Mouse (Mus musculus): ENCODE measurements around the gene Rgsl1. TPM values are rescaled to one million over a fixed set of nuclear protein-coding genes. Genes with fewer than 3 reads are reported as not detected.

Rgsl1 gene
- polyA plus RNA-seq, 1 experiment from 2014 or later, result 4.4 TPM

DNA sequence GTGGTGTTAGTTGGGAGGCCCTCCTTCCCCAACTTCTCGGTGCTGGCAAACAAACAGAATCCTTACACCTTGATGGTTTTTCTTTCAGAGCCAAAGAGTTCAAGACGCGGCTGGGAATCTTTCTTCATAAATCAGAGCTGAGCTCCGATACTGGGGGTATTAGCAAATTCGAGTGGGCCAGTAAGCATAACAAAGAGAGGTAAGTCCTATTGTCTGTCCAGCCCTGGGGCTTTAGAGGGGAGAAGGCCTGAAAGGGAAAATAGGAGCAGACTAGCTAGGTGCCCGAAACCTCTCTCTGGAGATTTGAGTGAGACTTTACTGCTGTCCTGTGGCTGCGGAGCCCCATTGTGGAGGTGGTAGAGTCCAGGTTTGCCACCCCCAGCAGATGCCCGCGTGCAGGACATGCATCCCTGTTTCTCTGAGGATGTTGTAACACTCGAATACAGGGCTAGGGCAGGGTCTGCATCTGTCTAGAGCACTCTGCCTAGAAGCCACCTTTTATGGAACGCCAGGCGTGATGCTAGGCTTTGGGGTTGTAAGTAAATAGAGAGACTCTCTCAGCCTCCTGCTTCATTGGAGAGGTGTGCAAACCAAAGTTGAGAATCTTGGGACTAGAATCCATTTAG lies 103.1 kb downstream of the Rgsl1 start:
- WGBS (ENCODE audit: missing documents), result 63% methylated on average over 12 of the region's 12 CpGs
- H3K4me3 ChIP-seq (ENCODE audit: inconsistent target), result no peak overlapping the region
- no peaks in the 10 kb centered on the region for H3K36me3 ChIP-seq (ENCODE audit: inconsistent target)
- H3K27ac ChIP-seq, result no peak overlapping the region
- no peaks in the 10 kb centered on the region for H3K79me2 ChIP-seq (ENCODE audit: inconsistent target)

DNA sequence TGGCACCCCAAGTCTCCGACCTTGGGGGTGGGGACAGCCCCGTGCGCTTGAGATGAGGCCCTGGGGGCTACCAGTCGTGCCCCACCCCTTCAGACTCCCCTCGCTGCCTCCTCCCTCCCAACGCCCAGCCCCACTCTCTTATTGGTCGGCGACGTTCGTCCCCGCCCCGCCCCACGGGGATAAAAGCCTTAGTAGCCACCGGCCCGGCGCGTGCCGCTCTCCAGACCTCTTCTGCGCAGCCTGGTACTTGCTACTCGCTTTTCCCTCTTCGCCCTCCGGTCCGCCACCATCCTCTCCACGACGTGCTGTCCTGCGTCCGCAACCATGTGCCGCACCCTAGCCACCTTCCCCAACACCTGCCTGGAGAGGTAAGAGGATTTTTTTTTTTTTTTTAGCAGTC lies 103.8 kb downstream of the Rgsl1 start, which contains the start of gene Rgs16:
Gene Rgs16, plus strand, starts transcription at position 205 of the 400 bp plus-strand sequence.
- under 1% methylated on average over 27 of the region's 28 CpGs for WGBS (ENCODE audit: missing documents)
- no peak within 1 kb of the TSS for H3K27ac ChIP-seq
- no peaks in the 10 kb centered on the region for H3K79me2 ChIP-seq (ENCODE audit: inconsistent target)

DNA sequence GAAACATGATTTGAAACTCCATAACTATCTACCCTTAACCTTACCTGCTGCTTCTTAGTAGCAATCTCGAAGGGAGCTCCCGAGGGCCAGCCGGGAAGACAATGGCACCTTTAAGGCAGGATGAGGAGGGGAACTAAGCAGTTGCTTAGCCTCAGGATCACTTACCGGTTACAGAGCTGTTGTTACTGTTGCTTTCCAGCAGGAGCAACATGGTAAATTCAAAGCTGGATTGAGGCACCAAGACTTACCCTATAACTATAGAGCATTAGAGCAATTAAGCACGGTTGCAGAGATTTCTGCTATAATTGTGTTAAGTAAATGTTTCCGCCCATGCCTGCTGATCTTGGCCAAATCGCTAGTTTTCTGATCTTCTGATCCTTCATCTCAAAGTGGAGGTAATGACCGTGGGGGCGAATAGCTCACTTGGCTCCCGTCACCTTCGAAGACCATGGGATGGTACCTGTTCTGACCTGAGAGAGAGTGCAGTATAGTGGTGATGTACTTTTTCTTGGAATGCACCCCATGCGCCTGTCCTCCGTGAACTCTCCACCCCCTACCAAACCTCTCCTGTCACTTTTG lies 104.4 kb downstream of the Rgsl1 start:
- H3K79me2 ChIP-seq (ENCODE audit: inconsistent target), result no peaks in the 10 kb centered on the region
- H3K36me3 ChIP-seq (ENCODE audit: inconsistent target), result no peaks in the 10 kb centered on the region
- H3K4me3 ChIP-seq (ENCODE audit: inconsistent target), result no peak overlapping the region
- 21% methylated on average over 12 of the region's 13 CpGs for WGBS (ENCODE audit: missing documents)
- no peak overlapping the region for H3K27ac ChIP-seq

More for the DNA sequence above, 103.8 kb downstream of the Rgsl1 start, which contains the start of gene Rgs16:
- Histone ChIP-seq H3K36me3 (ENCODE audit: inconsistent target) (no peaks in the 10 kb centered on the region), H3K4me3 (ENCODE audit: inconsistent target) (no peak within 1 kb of the TSS)

DNA sequence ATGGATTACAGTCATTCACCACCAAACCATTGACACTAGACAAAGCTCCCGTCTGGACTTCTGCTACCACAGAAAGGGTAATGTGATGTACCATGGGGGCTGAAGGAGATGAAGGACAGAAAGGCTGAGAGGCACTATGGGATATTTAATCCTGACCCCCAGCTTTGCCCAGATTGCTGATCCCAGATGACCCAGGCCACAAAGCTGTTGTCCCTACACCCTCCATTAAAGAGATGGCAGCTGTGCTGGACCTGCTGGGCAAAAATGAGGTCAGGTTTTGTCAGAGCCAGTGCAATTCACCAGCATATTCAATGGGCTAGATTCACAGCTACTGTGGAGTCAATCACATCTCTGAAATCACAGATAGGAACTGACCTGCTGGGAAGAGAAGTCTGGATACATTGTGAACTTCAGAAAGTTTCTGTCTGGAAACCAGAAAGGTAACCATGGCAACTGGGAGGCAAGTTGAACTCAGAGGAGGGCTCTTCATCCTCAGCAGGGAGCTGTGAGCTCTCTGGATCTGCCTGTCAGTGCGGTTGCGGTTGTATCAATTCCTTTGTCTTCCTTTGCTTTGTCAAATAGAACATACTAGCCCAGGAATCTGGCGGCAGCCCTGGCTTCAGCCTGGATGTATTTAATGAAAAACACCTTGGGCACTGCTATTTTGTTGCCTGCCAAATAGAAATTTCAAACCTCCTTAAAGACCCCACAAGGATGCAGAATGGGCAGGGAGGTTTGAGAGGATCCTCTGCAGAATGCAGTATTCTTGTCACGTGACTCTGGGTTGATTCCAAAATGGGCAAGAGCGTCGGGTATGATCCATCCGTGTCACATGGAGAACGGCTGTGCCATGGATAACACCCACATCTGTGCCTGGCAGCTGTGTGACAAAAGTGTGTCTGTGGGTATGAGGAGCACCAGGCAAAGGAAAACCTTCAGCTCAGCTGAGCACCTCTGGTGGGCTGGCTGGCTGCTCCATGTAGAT lies 106.5 kb downstream of the Rgsl1 start:
- Histone ChIP-seq H3K36me3 (ENCODE audit: inconsistent target) (no peaks in the 10 kb centered on the region), H3K79me2 (ENCODE audit: inconsistent target) (no peaks in the 10 kb centered on the region), H3K27ac (no peak overlapping the region), H3K4me3 (ENCODE audit: inconsistent target) (no peak overlapping the region)
- 63% methylated on average over 9 of the region's 9 CpGs for WGBS (ENCODE audit: missing documents)

DNA sequence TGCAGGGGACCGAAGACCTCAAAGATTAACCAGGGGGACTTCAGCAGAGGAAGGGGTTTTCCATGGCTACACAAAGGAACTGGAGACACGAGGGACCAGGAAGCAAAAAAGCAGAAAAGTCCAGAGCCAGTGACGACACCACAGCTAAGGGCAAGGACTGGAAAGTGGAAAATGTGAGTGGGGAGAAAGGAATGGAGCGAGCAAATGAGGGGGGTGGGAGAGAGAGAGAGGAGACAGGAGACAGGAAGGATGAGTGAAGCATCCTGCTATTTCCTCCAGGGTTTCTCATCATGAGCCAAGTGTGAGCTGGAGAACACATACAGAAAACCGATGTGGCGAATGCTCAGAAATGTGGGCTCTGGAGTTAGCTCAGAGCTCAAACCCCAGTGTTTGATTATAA lies 107.8 kb downstream of the Rgsl1 start:
- H3K27ac ChIP-seq, result no peak overlapping the region
- no peak overlapping the region for H3K4me3 ChIP-seq (ENCODE audit: inconsistent target)
- 72% methylated on average over 6 of the region's 6 CpGs for WGBS (ENCODE audit: missing documents)
- H3K36me3 ChIP-seq (ENCODE audit: inconsistent target), result no peaks in the 10 kb centered on the region
- no peaks in the 10 kb centered on the region for H3K79me2 ChIP-seq (ENCODE audit: inconsistent target)

DNA sequence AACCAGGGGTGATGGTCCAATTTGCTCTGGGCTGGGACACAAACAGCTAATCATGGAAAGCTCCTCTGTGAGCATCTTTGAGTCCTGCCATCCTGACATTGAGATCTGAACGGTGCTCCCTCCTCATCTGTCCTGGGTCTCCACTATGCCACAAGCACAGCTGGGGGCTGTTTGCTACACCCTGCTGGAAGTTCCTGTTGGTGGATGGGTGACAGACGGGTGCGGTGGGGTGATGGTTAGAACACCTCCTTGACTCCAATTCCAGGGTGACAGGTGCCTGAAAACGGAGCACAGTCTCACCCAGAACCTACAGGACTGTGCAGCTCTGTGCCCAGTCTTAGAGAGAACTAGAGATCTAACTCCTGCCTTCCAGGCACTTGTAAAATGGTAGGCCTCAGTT lies 109.1 kb downstream of the Rgsl1 start:
- Histone ChIP-seq H3K27ac (no peak overlapping the region), H3K36me3 (ENCODE audit: inconsistent target) (no peaks in the 10 kb centered on the region), H3K79me2 (ENCODE audit: inconsistent target) (no peaks in the 10 kb centered on the region), H3K4me3 (ENCODE audit: inconsistent target) (no peak overlapping the region)
- WGBS (ENCODE audit: missing documents), result 70% methylated on average over 4 of the region's 4 CpGs

DNA sequence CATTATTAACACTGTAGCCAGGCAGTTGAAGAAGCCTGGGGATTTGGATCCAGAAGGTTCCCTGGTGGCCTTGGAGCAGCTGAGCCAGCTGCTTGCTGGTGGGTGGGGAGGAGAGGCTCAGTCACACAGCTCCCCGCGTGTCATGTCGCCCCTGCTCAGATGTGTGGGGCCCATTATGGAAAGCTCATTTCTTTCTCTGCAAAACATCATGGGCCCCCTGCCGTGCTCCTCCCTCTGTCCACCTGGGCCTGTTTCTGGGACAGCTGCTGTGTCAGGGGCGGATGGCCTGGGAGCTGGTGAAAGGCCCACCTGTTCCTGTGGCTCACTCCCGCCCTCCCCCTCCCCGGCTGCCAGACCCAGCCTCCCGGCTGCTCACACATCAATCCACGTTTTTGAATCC lies 110.8 kb downstream of the Rgsl1 start:
- Histone ChIP-seq H3K27ac (no peak overlapping the region), H3K36me3 (ENCODE audit: inconsistent target) (no peaks in the 10 kb centered on the region), H3K79me2 (ENCODE audit: inconsistent target) (no peaks in the 10 kb centered on the region), H3K4me3 (ENCODE audit: inconsistent target) (no peak overlapping the region)
- 99% methylated on average over 8 of the region's 9 CpGs for WGBS (ENCODE audit: missing documents)

DNA sequence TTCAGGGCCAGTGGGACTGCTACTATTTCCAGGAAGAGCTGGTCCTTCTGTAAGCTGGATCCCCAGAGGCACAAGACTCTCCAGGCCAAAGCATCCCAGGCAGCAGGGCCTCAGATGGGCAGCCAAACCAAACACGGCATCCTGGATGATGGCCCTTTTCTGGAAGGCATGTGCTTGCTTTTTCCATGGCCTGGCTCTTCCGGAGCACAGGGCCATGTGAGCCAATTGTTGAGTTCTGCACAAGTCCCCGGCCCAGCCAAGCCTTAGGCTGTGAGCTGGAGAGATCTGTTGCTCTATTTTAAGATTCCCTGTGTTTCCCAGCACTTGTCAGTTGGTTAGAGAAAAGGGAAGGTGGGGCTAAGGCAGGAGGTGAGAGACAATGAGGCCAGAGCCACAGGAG lies 113.3 kb downstream of the Rgsl1 start:
- no peak overlapping the region for H3K4me3 ChIP-seq (ENCODE audit: inconsistent target)
- H3K27ac ChIP-seq, result no peak overlapping the region
- no peaks in the 10 kb centered on the region for H3K79me2 ChIP-seq (ENCODE audit: inconsistent target)
- no peaks in the 10 kb centered on the region for H3K36me3 ChIP-seq (ENCODE audit: inconsistent target)
- WGBS (ENCODE audit: missing documents), result 89% methylated on average over 3 of the region's 3 CpGs

DNA sequence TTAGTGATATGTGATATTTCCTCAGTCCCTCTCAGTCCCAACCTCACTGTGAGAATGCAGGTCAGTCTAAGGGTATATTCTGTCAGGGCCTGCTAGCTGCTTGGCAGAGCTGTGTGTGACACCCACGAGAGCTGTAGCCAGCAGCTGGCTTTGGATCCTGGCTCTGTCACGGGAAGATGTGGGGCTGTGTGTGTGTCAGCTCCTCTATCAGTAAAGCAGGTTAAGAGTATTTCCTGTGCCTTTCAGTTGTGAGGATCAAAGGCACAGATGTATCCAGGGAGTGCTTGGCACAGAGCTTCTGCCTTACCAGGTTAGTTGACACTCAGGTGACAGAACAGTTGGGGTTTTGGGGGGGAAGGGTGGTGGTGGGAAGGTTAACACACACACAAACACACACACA lies 114.1 kb downstream of the Rgsl1 start:
- Histone ChIP-seq H3K27ac (no peak overlapping the region), H3K79me2 (ENCODE audit: inconsistent target) (no peaks in the 10 kb centered on the region), H3K36me3 (ENCODE audit: inconsistent target) (no peaks in the 10 kb centered on the region), H3K4me3 (ENCODE audit: inconsistent target) (no peak overlapping the region)
- WGBS (ENCODE audit: missing documents), result 76% methylated on average over 2 of the region's 2 CpGs

Other genes with a start within 250 kb of the Rgsl1 start
- gene Rgs8, start 191.1 kb downstream of the Rgsl1 start, polyA plus RNA-seq (2018), result not detected in 3 replicates
- 0.11 to 1.2 TPM (median 0.14 TPM) in 3 replicates for gene Rgs16, start 103.8 kb downstream of the Rgsl1 start, polyA plus RNA-seq (2018)
- gene Rnasel, start 94.7 kb downstream of the Rgsl1 start, polyA plus RNA-seq (2018), result 147 to 181 TPM (median 163 TPM) in 3 replicates
- not detected in 3 replicates for gene Teddm1b, start 30.2 kb upstream of the Rgsl1 start, polyA plus RNA-seq (2018)
- not detected in 3 replicates for gene Teddm1a, start 47.6 kb upstream of the Rgsl1 start, polyA plus RNA-seq (2018)
- gene Glul, start 55.8 kb upstream of the Rgsl1 start, polyA plus RNA-seq (2018), result 160 to 381 TPM (median 220 TPM) in 3 replicates
- gene Teddm2, start 56.1 kb upstream of the Rgsl1 start, polyA plus RNA-seq (2018), result 0.06 to 0.15 TPM (median 0.07 TPM) in 3 replicates